ENCODE assay signal across 19 mouse cellular contexts in genomic region chr16:72383566-72383965, GRCm38 (mm10).
DNase-seq lines count a peak whose midpoint lies in the region; ATAC-seq lines count a peak whose summit lies in the region.
"Had no signal": no experiment of that assay in that cellular context is flagged by ENCODE, and none has a peak within 500 bp of the region (broad histone marks: within the 10 kb centered on the region; RNA-seq: fewer than 3 reads in every experiment).

No protein-coding gene starts in this region.

- no peaks in the 10 kb centered on the region for H3K36me3 ChIP-seq in heart, embryonic 12.5 days
- no peaks in the 10 kb centered on the region for H3K36me3 ChIP-seq in heart, embryonic 16.5 days (ENCODE audit: control insufficient read depth, insufficient read depth)
- no peaks in the 10 kb centered on the region for H3K36me3 ChIP-seq in stomach, embryonic 15.5 days
- H3K36me3 ChIP-seq: embryonic facial prominence, embryonic 10.5 days; hindbrain, embryonic 13.5 days had no signal

- H3K4me1 ChIP-seq in heart, embryonic 12.5 days (replicated peaks), result peaks cover 7% of the 10 kb centered on the region
- peaks cover 18% of the 10 kb centered on the region for H3K4me1 ChIP-seq in heart, embryonic 16.5 days (ENCODE audit: control insufficient read depth, insufficient read depth, low read length)
- no peaks in the 10 kb centered on the region for H3K4me1 ChIP-seq in stomach, embryonic 15.5 days
- H3K4me1 ChIP-seq: embryonic facial prominence, embryonic 10.5 days; forebrain, embryonic 13.5 days; hindbrain, embryonic 13.5 days had no signal

- H3K27me3 ChIP-seq in heart, embryonic 12.5 days (replicated peaks), result no peaks in the 10 kb centered on the region
- no peaks in the 10 kb centered on the region for H3K27me3 ChIP-seq in heart, embryonic 16.5 days (ENCODE audit: control insufficient read depth, insufficient read depth, low read length)
- no peaks in the 10 kb centered on the region for H3K27me3 ChIP-seq in stomach, embryonic 15.5 days (replicated peaks)
- H3K27me3 ChIP-seq: CH12.LX; forebrain, embryonic 13.5 days; hindbrain, embryonic 13.5 days; Patski had no signal

- no peak overlapping the region for H3K4me2 ChIP-seq in heart, embryonic 12.5 days
- no peak overlapping the region for H3K4me2 ChIP-seq in heart, embryonic 16.5 days (ENCODE audit: low read depth, low read length)
- H3K4me2 ChIP-seq in stomach, embryonic 15.5 days, result no peak overlapping the region
- H3K4me2 ChIP-seq: forebrain, embryonic 13.5 days; hindbrain, embryonic 13.5 days had no signal

- no peak overlapping the region for H3K9ac ChIP-seq in heart, embryonic 12.5 days
- H3K9ac ChIP-seq in heart, embryonic 16.5 days (ENCODE audit: low read length), result no peak overlapping the region
- H3K9ac ChIP-seq in stomach, embryonic 15.5 days, result no peak overlapping the region
- H3K9ac ChIP-seq: forebrain, embryonic 13.5 days; forebrain, postnatal 0 days; hindbrain, embryonic 13.5 days had no signal

- no peak overlapping the region for H3K4me3 ChIP-seq in heart, embryonic 12.5 days
- no peak overlapping the region for H3K4me3 ChIP-seq in heart, embryonic 16.5 days (ENCODE audit: low read length)
- no peak overlapping the region for H3K4me3 ChIP-seq in stomach, embryonic 15.5 days (replicated peaks)
- H3K4me3 ChIP-seq: embryonic facial prominence, embryonic 10.5 days; forebrain, embryonic 13.5 days; hindbrain, embryonic 13.5 days had no signal

- H3K27ac ChIP-seq in heart, embryonic 12.5 days (ENCODE audit: poor library complexity, severe bottlenecking), result peak overlapping the region; percentile 32; the same call in 1 of the 2 replicates
- H3K27ac ChIP-seq in heart, embryonic 16.5 days (ENCODE audit: low read length), result peak overlapping the region; percentile 26
- no peak overlapping the region for H3K27ac ChIP-seq in stomach, embryonic 15.5 days
- H3K27ac ChIP-seq: embryonic facial prominence, embryonic 10.5 days; forebrain, embryonic 13.5 days; hindbrain, embryonic 13.5 days; hindbrain, postnatal 0 days had no signal

- DNase-seq in heart, postnatal 36 days, result no peak
- DNase-seq in heart, adult 11 months, result no peak
- DNase-seq in left cerebral cortex, postnatal 4 days, result no peak
- DNase-seq: adrenal gland, postnatal 14 days; cerebellum, adult 11-12 months; cerebellum, adult 9-11 months; forebrain, postnatal 0 days; gastrocnemius, postnatal 14 days; kidney, adult 11 months had no signal

- H3K9me3 ChIP-seq in heart, embryonic 12.5 days (replicated peaks), result no peaks in the 10 kb centered on the region
- no peaks in the 10 kb centered on the region for H3K9me3 ChIP-seq in heart, embryonic 16.5 days (replicated peaks; ENCODE audit: control insufficient read depth, low read length)
- no peaks in the 10 kb centered on the region for H3K9me3 ChIP-seq in stomach, embryonic 15.5 days
- H3K9me3 ChIP-seq: embryonic facial prominence, embryonic 10.5 days; forebrain, embryonic 13.5 days; hindbrain, embryonic 13.5 days had no signal

- 19% methylated on average over 1 of the region's 1 CpGs for WGBS in heart, embryonic 12.5 days
- 29% methylated on average over 1 of the region's 1 CpGs for whole genome bisulfite sequencing in heart, embryonic 16.5 days
- 61% methylated on average over 1 of the region's 1 CpGs for WGBS in stomach, embryonic 15.5 days

- intact Hi-C loops in heart, postnatal 36 days (cut with DNase I), result no loop called here
- intact Hi-C loops in left cerebral cortex, postnatal 4 days (cut with DNase I), result no loop called here

- ATAC-seq in heart, embryonic 12.5 days (ENCODE audit: insufficient number of reproducible peaks, low FRiP score), result peak; percentile 29; the same call in 1 of the 2 replicates
- ATAC-seq in heart, embryonic 16.5 days (replicated peaks; ENCODE audit: extremely low read depth, insufficient read depth, low FRiP score), result 0 out of 2 replicates have a peak, but pooled peaks have one; percentile 35
- ATAC-seq in stomach, embryonic 15.5 days (ENCODE audit: insufficient read depth, low FRiP score, low read depth), result peak; percentile 73
- ATAC-seq: activated CD4-positive, CD25-positive, alpha-beta regulatory T cell, adult 4 months; forebrain, embryonic 13.5 days; forebrain, postnatal 0 days; hindbrain, postnatal 0 days; Patski had no signal
